Mouse (Mus musculus) intestine, postnatal 0 days (tissue): ENCODE measurements around the gene Shroom4. TPM values are rescaled to one million over a fixed set of nuclear protein-coding genes. Genes with fewer than 3 reads are reported as not detected.
A peak's percentile ranks its signal among the peaks of the same experiment; 100 is the strongest.

Experiments
- ATAC-seq: fragments of 200-750 bp; cut with Nextera tagmentation; 2 replicates; pipeline ENCODE4 v1.8.0; 2017; ENCODE audit warnings: mild to moderate bottlenecking, moderate TSS enrichment, moderate library complexity
- H3K27ac ChIP-seq: fragments of 300-500 bp; sonication (generic); 2 replicates; pipeline ENCODE4 v1.5.1; 2014; ENCODE audit warnings: mild to moderate bottlenecking, low read depth, low read length, moderate library complexity
- H3K27me3 ChIP-seq: fragments of 300-500 bp; sonication (generic); replicated peaks from 2 replicates; pipeline ENCODE4 v1.6.1; 2014; ENCODE audit warnings: low read length, mixed read lengths; ENCODE audit not compliant: control insufficient read depth, insufficient read depth
- H3K36me3 ChIP-seq: fragments of 300-500 bp; sonication (generic); 2 replicates; pipeline ENCODE4 v1.6.1; 2014; ENCODE audit warnings: mild to moderate bottlenecking, moderate library complexity; ENCODE audit not compliant: control insufficient read depth, insufficient read depth
- H3K4me1 ChIP-seq: fragments of 300-500 bp; sonication (generic); replicated peaks from 2 replicates; pipeline ENCODE4 v1.6.1; 2014; ENCODE audit warnings: antibody characterized with exemption, low read length, mixed read lengths; ENCODE audit not compliant: control insufficient read depth, insufficient read depth
- H3K4me2 ChIP-seq: fragments of 300-500 bp; sonication (generic); replicated peaks from 2 replicates; pipeline ENCODE4 v1.6.1; 2014; ENCODE audit warnings: low read depth, mild to moderate bottlenecking, moderate library complexity
- H3K4me3 ChIP-seq: fragments of 300-500 bp; sonication (generic); 2 replicates; pipeline ENCODE4 v1.5.1; 2014; ENCODE audit warnings: low read depth, low read length
- H3K9ac ChIP-seq: fragments of 300-500 bp; sonication (generic); 2 replicates; pipeline ENCODE4 v1.6.1; 2014; ENCODE audit warnings: mild to moderate bottlenecking, low read depth, low read length
- H3K9me3 ChIP-seq: fragments of 300-500 bp; sonication (generic); 2 replicates; pipeline ENCODE4 v1.6.1; 2016; ENCODE audit warnings: mixed run types; ENCODE audit not compliant: control insufficient read depth
- CTCF ChIP-seq: sonication (generic); IDR thresholded peaks from 2 replicates; pipeline ENCODE4 v1.5.1; 2016; ENCODE audit warnings: low read depth, mild to moderate bottlenecking, control low read depth, antibody characterized with exemption, moderate library complexity
- WGBS: fragments of 180-500 bp; shearing (Covaris S2); extraction: QIAGEN DNeasy Blood & Tissue Kit; methylation state at CpG from one replicate; pipeline ENCODE4 v1.1.7; 2014; 5-methylcytosine and 5-hydroxymethylcytosine counted together
- polyA plus RNA-seq: library from polyadenylated mRNA; unstranded; fragments of >200 nt; fragmentation: Nextera tagmentation; extraction: Ambion mirVana; gene quantifications from 2 replicates; pipeline ENCODE4 v1.2.1, GENCODE M21; 2015

Gene Shroom4
- polyA plus RNA-seq, 1 experiment from 2014 or later = 0.68 TPM

GRCm38 (mm10) chrX:6580671-6581070 is 181.0 kb downstream of the Shroom4 start:
- no peaks in the 10 kb centered on the region; the same call in 1 of the 2 replicates for H3K36me3 ChIP-seq
- no peak overlapping the region for H3K4me2 ChIP-seq
- H3K4me3 ChIP-seq = no peak overlapping the region
- H3K27ac ChIP-seq = no peak overlapping the region
- no peaks in the 10 kb centered on the region for H3K4me1 ChIP-seq
- H3K9ac ChIP-seq = no peak overlapping the region
- 73% methylated on average over 6 of the region's 6 CpGs for WGBS
- H3K9me3 ChIP-seq = no peaks in the 10 kb centered on the region
- H3K27me3 ChIP-seq = no peaks in the 10 kb centered on the region
- no peak for ATAC-seq
- no peak for TF ChIP-seq CTCF

DNA sequence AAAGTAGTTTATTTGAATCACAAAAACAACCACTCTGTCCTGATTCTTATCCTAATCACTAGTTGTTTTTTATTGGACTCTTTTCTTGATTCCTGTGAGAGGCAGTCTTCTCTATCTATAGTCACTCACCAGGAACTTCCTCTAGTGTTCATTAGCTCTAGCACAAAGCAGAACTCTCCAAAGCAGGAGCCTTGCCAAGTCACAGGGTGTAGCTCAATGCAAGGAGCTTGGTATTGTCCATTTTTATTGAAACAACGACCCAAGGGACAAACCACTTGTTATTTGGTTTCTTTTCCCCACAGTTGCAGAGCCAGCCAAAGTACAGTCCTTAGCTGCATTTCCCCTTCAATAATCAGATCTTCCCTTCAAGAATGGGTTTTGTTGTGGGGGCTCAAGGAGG is 181.5 kb downstream of the Shroom4 start:
- no peak overlapping the region for H3K4me2 ChIP-seq
- H3K27ac ChIP-seq = no peak overlapping the region
- H3K4me1 ChIP-seq = no peaks in the 10 kb centered on the region
- TF ChIP-seq CTCF = no peak
- H3K36me3 ChIP-seq = no peaks in the 10 kb centered on the region; the same call in 1 of the 2 replicates
- WGBS = 71% methylated on average over 1 of the region's 1 CpGs
- no peak overlapping the region for H3K9ac ChIP-seq
- ATAC-seq = no peak
- no peak overlapping the region for H3K4me3 ChIP-seq
- no peaks in the 10 kb centered on the region for H3K9me3 ChIP-seq
- H3K27me3 ChIP-seq = no peaks in the 10 kb centered on the region

- Histone ChIP-seq H3K9ac (no peak overlapping the region), H3K4me3 (no peak overlapping the region), H3K9me3 (no peaks in the 10 kb centered on the region), H3K4me1 (no peaks in the 10 kb centered on the region), H3K36me3 (no peaks in the 10 kb centered on the region; the same call in 1 of the 2 replicates), H3K27ac (no peak overlapping the region), H3K4me2 (no peak overlapping the region), H3K27me3 (no peaks in the 10 kb centered on the region)
- ATAC-seq = no peak
- 65% methylated on average over 2 of the region's 2 CpGs for WGBS
- TF ChIP-seq CTCF = no peak
These were observed 183.0 kb downstream of the Shroom4 start for GRCm38 (mm10) chrX:6582646-6583045.

- Histone ChIP-seq H3K9ac (no peak overlapping the region), H3K27ac (no peak overlapping the region), H3K9me3 (no peaks in the 10 kb centered on the region), H3K4me1 (no peaks in the 10 kb centered on the region), H3K4me3 (no peak overlapping the region), H3K4me2 (no peak overlapping the region), H3K36me3 (no peaks in the 10 kb centered on the region), H3K27me3 (no peaks in the 10 kb centered on the region)
- 47% methylated on average over 3 of the region's 3 CpGs for WGBS
- TF ChIP-seq CTCF = no peak
- ATAC-seq = peak; percentile 77
These were observed 194.5 kb downstream of the Shroom4 start for GRCm38 (mm10) chrX:6594183-6594582.

DNA sequence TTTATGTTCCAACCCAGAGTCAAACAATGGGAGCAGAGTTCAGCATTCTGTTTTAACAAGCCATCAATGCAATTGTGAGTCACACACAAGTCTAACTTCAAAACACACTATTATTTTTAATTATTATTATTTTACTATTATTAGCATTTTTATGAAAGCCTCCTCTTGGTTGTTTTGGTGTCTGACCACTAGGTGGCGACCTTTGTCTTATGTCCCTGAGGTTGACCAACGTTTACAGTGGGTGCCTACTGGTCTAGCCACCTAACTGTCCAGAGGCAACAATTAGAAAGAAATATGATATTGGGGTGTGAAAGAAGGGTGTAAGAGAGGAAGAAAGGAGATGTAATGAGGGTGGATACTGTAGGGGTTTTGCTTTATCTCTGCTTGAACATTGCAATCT is 254.4 kb downstream of the Shroom4 start:
- no peak for ATAC-seq
- Histone ChIP-seq H3K27ac (no peak overlapping the region), H3K4me2 (no peak overlapping the region), H3K36me3 (no peaks in the 10 kb centered on the region), H3K9me3 (no peaks in the 10 kb centered on the region), H3K4me3 (no peak overlapping the region), H3K9ac (no peak overlapping the region), H3K27me3 (no peaks in the 10 kb centered on the region), H3K4me1 (no peaks in the 10 kb centered on the region)
- WGBS = 5% methylated on average over 2 of the region's 2 CpGs
- TF ChIP-seq CTCF = peak; percentile 62

DNA sequence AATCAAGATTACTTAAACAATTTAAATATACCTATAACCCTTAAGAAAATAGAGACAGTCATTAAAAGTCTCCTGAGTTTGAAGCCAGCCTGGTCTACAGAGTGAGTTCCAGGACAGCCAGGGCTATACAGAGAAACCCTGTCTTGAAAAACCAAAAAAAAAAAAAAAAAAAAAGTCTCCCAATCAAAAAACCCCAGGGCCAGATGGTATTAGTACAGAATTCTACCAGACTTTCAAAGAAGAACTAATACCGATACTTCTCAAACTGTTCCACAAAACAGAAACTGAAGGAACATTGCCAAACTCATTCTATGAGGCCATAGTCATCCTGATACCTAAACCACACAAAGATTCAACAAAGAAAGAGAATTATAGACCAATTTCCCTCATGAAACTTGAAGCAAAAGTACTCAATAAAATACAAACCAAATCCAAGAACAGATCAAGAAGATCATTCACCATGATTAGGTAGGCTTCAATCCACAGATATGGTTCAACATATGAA is 259.2 kb downstream of the Shroom4 start:
- Histone ChIP-seq H3K4me1 (no peaks in the 10 kb centered on the region), H3K27me3 (no peaks in the 10 kb centered on the region), H3K4me3 (no peak overlapping the region), H3K9me3 (no peaks in the 10 kb centered on the region), H3K4me2 (no peak overlapping the region), H3K27ac (no peak overlapping the region), H3K36me3 (no peaks in the 10 kb centered on the region), H3K9ac (no peak overlapping the region)
- no peak for ATAC-seq
- WGBS = 96% methylated on average over 1 of the region's 1 CpGs
- TF ChIP-seq CTCF = no peak

Other genes starting within 250 kb of the Shroom4 start
- 1.5 and 1.8 TPM in 2 replicates for gene Nudt10, start 226.8 kb upstream of the Shroom4 start, polyA plus RNA-seq
- 0.04 TPM in 1 of 2 replicates, not detected in the other for gene Bmp15, start 79.1 kb upstream of the Shroom4 start, polyA plus RNA-seq